ENCODE assay signal across 20 mouse cellular contexts in the genomic region with DNA sequence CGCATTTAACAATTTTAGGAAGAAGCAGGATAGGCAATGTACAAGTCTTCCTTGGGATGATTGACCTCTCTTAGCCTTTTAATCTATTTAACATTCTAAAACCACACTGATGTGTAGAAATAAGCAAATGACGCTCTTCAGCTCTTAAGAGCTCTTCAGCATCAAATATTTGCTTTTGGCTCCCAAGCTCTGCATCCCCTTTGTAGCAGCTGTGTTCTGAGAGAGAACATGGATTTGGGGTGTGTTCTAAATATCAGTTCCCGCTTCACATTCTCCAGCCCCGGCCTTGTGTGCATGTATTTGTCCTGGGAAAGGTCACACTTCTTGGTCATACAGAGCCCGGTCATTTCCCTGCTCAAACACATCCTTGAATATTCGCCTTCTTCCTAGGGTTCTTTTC. TPM values are rescaled to one million over a fixed set of nuclear protein-coding genes. Genes with fewer than 3 reads are reported as not detected.
"Had no signal": no experiment of that assay in that cellular context is flagged by ENCODE, and none has a peak within 500 bp of the region (broad histone marks: within the 10 kb centered on the region; RNA-seq: fewer than 3 reads in every experiment).

No protein-coding gene starts in this region.

- H3K36me3 ChIP-seq: neural tube, embryonic 15.5 days; stomach, embryonic 15.5 days had no signal

- H3K4me2 ChIP-seq: neural tube, embryonic 15.5 days; stomach, embryonic 15.5 days had no signal

- H3K9me3 ChIP-seq: neural tube, embryonic 15.5 days; stomach, embryonic 15.5 days had no signal

- H3K4me3 ChIP-seq: neural tube, embryonic 15.5 days; stomach, embryonic 15.5 days had no signal

- H3K27ac ChIP-seq: neural tube, embryonic 15.5 days; stomach, embryonic 15.5 days; stomach, postnatal 0 days had no signal

- DNase-seq: retina, postnatal 1 day; right cerebral cortex, adult 18-20 months; right cerebral cortex, postnatal 14 days; right cerebral cortex, postnatal 25 days; right cerebral cortex, postnatal 4 days; spleen, adult 18-20 months; thymus, adult 18-20 months; thymus, adult 2 months; thymus, postnatal 14 days; thymus, postnatal 25 days; thymus, postnatal 36 days; thymus, postnatal 4 days had no signal

- H3K9ac ChIP-seq: neural tube, embryonic 15.5 days; stomach, embryonic 15.5 days had no signal

RNA-seq across cellular contexts. Expression of gene Nkx2-9, which starts 2.3 kb away (rescaled TPM):
- polyA plus RNA-seq: neural tube, embryonic 14.5 days; spleen, adult 2 months; stomach, embryonic 14.5 days; stomach, embryonic 15.5 days; stomach, embryonic 16.5 days; stomach, postnatal 0 days; thymus, postnatal 0 days had no signal
